Mouse (Mus musculus) CH12.LX (cell line): ENCODE data around the gene Trip12. TPM values are rescaled to one million over a fixed set of nuclear protein-coding genes. Genes with fewer than 3 reads are reported as not detected.

ENCODE experiments used
- DNase-seq: peaks from one replicate; pipeline ENCODE4 v3.0.0-alpha.2; 2013; ENCODE audit errors: extremely low read depth
- H3K27ac ChIP-seq: 2 replicates; pipeline ENCODE4 v1.5.1; 2012; ENCODE audit warnings: low read depth, mild to moderate bottlenecking, control low read depth, moderate library complexity; ENCODE audit not compliant: insufficient read depth
- H3K27me3 ChIP-seq: replicated peaks from 2 replicates; pipeline ENCODE3; 2012; ENCODE audit warnings: inconsistent platforms
- H3K36me3 ChIP-seq, 2 experiments: replicated peaks in 1 of 2; 2 replicates each; pipeline versions ENCODE3 to v1.6.1; 2012; ENCODE audit warnings: inconsistent platforms in 1 of 2, low read length in 1 of 2, mild to moderate bottlenecking in 1 of 2, mixed read lengths in 1 of 2, moderate library complexity in 1 of 2; ENCODE audit not compliant: control insufficient read depth in 1 of 2, insufficient read depth in 1 of 2
- H3K4me1 ChIP-seq, 2 experiments: 2 replicates each; pipeline ENCODE4 v1.6.1; 2012; ENCODE audit warnings: inconsistent platforms in 1 of 2, moderate library complexity in 1 of 2; ENCODE audit not compliant: insufficient read depth in 2 of 2, control insufficient read depth in 1 of 2
- H3K4me2 ChIP-seq: 2 replicates; pipeline ENCODE4 v1.6.1; 2012; ENCODE audit warnings: low read depth, mild to moderate bottlenecking, control low read depth; ENCODE audit not compliant: poor library complexity, insufficient read depth, severe bottlenecking
- H3K4me3 ChIP-seq, 3 experiments: fragments of 150-350 bp in 1 of 3; sonication (generic) in 1 of 3; replicated peaks in 1 of 3; 2 replicates each; pipeline versions ENCODE3 to v1.5.1; 2011 to 2012; ENCODE audit warnings: low read depth in 2 of 3, low read length in 2 of 3, mild to moderate bottlenecking in 2 of 3, moderate library complexity in 2 of 3, control low read depth in 1 of 3, improper control_type of control experiment in 1 of 3, inconsistent platforms in 1 of 3, mixed read lengths in 1 of 3; ENCODE audit not compliant: poor library complexity in 1 of 3
- H3K79me2 ChIP-seq: replicated peaks from 2 replicates; pipeline ENCODE4 v1.6.1; 2012; ENCODE audit warnings: mild to moderate bottlenecking, moderate library complexity; ENCODE audit not compliant: control insufficient read depth, poor library complexity, insufficient read depth, severe bottlenecking; ENCODE audit errors: extremely low read depth
- H3K9ac ChIP-seq: 2 replicates; pipeline ENCODE4 v1.6.1; 2012; ENCODE audit warnings: low read depth, mild to moderate bottlenecking, control low read depth, moderate library complexity; ENCODE audit not compliant: insufficient read depth
- H3K9me3 ChIP-seq: replicated peaks from 2 replicates; pipeline ENCODE3; 2012; ENCODE audit warnings: low read length, inconsistent platforms, mixed read lengths
- CHD2 ChIP-seq: IDR thresholded peaks from 2 replicates; pipeline ENCODE4 v1.6.1; 2011; ENCODE audit warnings: low read length, improper control_type of control experiment
- EP300 ChIP-seq: IDR thresholded peaks from 2 replicates; pipeline ENCODE4 v1.6.1; 2011; ENCODE audit warnings: low read length, improper control_type of control experiment
- ETS1 ChIP-seq: conservative IDR thresholded peaks from 2 replicates; pipeline ENCODE4 v1.6.1; 2012; ENCODE audit warnings: low read depth, mild to moderate bottlenecking, inconsistent platforms, low read length, improper control_type of control experiment, moderate library complexity
- GABPA ChIP-seq: IDR thresholded peaks from 2 replicates; pipeline ENCODE4 v1.6.1; 2012; ENCODE audit warnings: low read depth, low read length, improper control_type of control experiment, inconsistent platforms; ENCODE audit not compliant: insufficient replicate concordance
- HCFC1 ChIP-seq: IDR thresholded peaks from 2 replicates; pipeline ENCODE4 v1.6.1; 2012; ENCODE audit warnings: low read depth, mild to moderate bottlenecking, inconsistent platforms, low read length, improper control_type of control experiment
- JUN ChIP-seq: IDR thresholded peaks from 2 replicates; pipeline ENCODE4 v1.6.1; 2011; ENCODE audit warnings: low read depth, mild to moderate bottlenecking, low read length, improper control_type of control experiment, moderate library complexity; ENCODE audit not compliant: insufficient read depth
- JUND ChIP-seq: conservative IDR thresholded peaks from 2 replicates; pipeline ENCODE4 v1.6.1; 2011; ENCODE audit warnings: low read depth, low read length, improper control_type of control experiment
- KAT2A ChIP-seq: IDR thresholded peaks from 2 replicates; pipeline ENCODE4 v1.6.1; 2012; ENCODE audit warnings: low read length, improper control_type of control experiment, inconsistent platforms; ENCODE audit not compliant: insufficient replicate concordance
- MAX ChIP-seq: IDR thresholded peaks from 2 replicates; pipeline ENCODE4 v1.6.1; 2011; ENCODE audit warnings: low read length, improper control_type of control experiment
- MAZ ChIP-seq: IDR thresholded peaks from 2 replicates; pipeline ENCODE4 v1.6.1; 2012; ENCODE audit warnings: low read depth, mild to moderate bottlenecking, inconsistent platforms, low read length, improper control_type of control experiment, moderate library complexity
- MXI1 ChIP-seq: IDR thresholded peaks from 2 replicates; pipeline ENCODE4 v1.6.1; 2011; ENCODE audit warnings: mild to moderate bottlenecking, low read depth, low read length, improper control_type of control experiment
- NELFE ChIP-seq: IDR thresholded peaks from 2 replicates; pipeline ENCODE4 v1.6.1; 2011; ENCODE audit warnings: low read depth, low read length, improper control_type of control experiment
- NRF1 ChIP-seq: IDR thresholded peaks from 2 replicates; pipeline ENCODE4 v1.6.1; 2014; ENCODE audit warnings: low read depth, mild to moderate bottlenecking, inconsistent platforms, low read length, improper control_type of control experiment, moderate library complexity
- RCOR1 ChIP-seq: conservative IDR thresholded peaks from 2 replicates; pipeline ENCODE4 v1.6.1; 2012; ENCODE audit warnings: low read depth, mild to moderate bottlenecking, inconsistent platforms, low read length, improper control_type of control experiment
- TCF12 ChIP-seq: IDR thresholded peaks from 2 replicates; pipeline ENCODE4 v1.6.1; 2014; ENCODE audit warnings: low read depth, mild to moderate bottlenecking, inconsistent platforms, low read length, improper control_type of control experiment
- UBTF ChIP-seq: IDR thresholded peaks from 2 replicates; pipeline ENCODE4 v1.6.1; 2012; ENCODE audit warnings: low read depth, mild to moderate bottlenecking, inconsistent platforms, low read length, improper control_type of control experiment, moderate library complexity
- USF1 ChIP-seq: IDR thresholded peaks from 2 replicates; pipeline ENCODE4 v1.6.1; 2014; ENCODE audit warnings: low read depth, mild to moderate bottlenecking, inconsistent platforms, low read length, improper control_type of control experiment
- ZC3H11A ChIP-seq: IDR thresholded peaks from 2 replicates; pipeline ENCODE4 v1.6.1; 2012; ENCODE audit warnings: low read depth, mild to moderate bottlenecking, inconsistent platforms, low read length, improper control_type of control experiment
- ZKSCAN1 ChIP-seq: IDR thresholded peaks from 2 replicates; pipeline ENCODE4 v1.6.1; 2012; ENCODE audit warnings: low read depth, inconsistent platforms, low read length, improper control_type of control experiment, borderline replicate concordance
- ZMIZ1 ChIP-seq: IDR thresholded peaks from 2 replicates; pipeline ENCODE4 v1.6.1; 2012; ENCODE audit warnings: low read depth, mild to moderate bottlenecking, inconsistent platforms, low read length, improper control_type of control experiment
- ZNF384 ChIP-seq: IDR thresholded peaks from 2 replicates; pipeline ENCODE4 v1.6.1; 2012; ENCODE audit warnings: low read depth, low read length, improper control_type of control experiment, inconsistent platforms
- dilution Hi-C: fragments of 300-500 bp; cut with MboI; formaldehyde crosslinking; loops from 2 replicates; pipeline ENCODE4 v1.14.3; 2020; ENCODE audit warnings: low sequenced_read_pairs; ENCODE audit not compliant: extremely low pct_unique_long_range_greater_than_20kb, extremely low pct_ligation_motif_present
- in situ Hi-C: fragments of 300-500 bp; cut with MboI; formaldehyde crosslinking; loops from 3 replicates; pipeline ENCODE4 v1.14.3; 2019; ENCODE audit warnings: low sequenced_read_pairs, low pct_ligation_motif_present, low pct_unique_long_range_greater_than_20kb, mixed read lengths
- polyA plus RNA-seq: library from polyadenylated mRNA; unstranded; fragments of >175 nt; gene quantifications from 2 replicates; pipeline ENCODE4 v1.2.1, GENCODE M21; 2012; ENCODE audit warnings: low read depth; ENCODE audit not compliant: insufficient read length
- total RNA-seq, 2 experiments: library from RNA; depleted of rRNA; stranded (reverse); fragments of 300-350 nt in 1 of 2; fragments of >200 nt in 1 of 2; gene quantifications; 2 replicates each; pipeline ENCODE4 v1.2.3; 2012 to 2014

The Trip12 gene
- total RNA-seq (2012; rRNA removed) (82.0 and 90.2 TPM in 2 replicates), total RNA-seq (2014; rRNA removed) (75.6 and 78.2 TPM in 2 replicates), polyA plus RNA-seq (93.8 and 109 TPM in 2 replicates)

GRCm38 (mm10) chr1:84840018-84840664 is at the start of gene Trip12:
Trip12 (minus strand) TSS chr1:84840516.
- Histone ChIP-seq H3K27me3 (no peaks in the 10 kb centered on the region), H3K4me3 (peak within 1 kb of the TSS; percentile 82 to 84 (median 84)), H3K4me2 (peak within 1 kb of the TSS; percentile 95), H3K9me3 (no peaks in the 10 kb centered on the region), H3K36me3 (peaks cover 0 to 2% of the 10 kb centered on the region in 2 experiments), H3K79me2 (peaks cover 38% of the 10 kb centered on the region), H3K9ac (peak within 1 kb of the TSS; percentile 99), H3K27ac (peak within 1 kb of the TSS; percentile 91), H3K4me1 (peaks cover 0 to 13% of the 10 kb centered on the region in 2 experiments; a peak in 2 of 4 replicates)
- dilution Hi-C loops (no loop called here), in situ Hi-C loops (no loop called here)
- TF ChIP-seq MAX (no peak), JUND (no peak), USF1 (no peak), RCOR1 (no peak), ZC3H11A (no peak), UBTF (peak; percentile 66; the same call in 1 of the 2 replicates), JUN (no peak), CHD2 (no peak), NELFE (0 out of 2 replicates have a peak, but pooled peaks have one; percentile 8), MAZ (0 out of 2 replicates have a peak, but pooled peaks have one; percentile 2), ZKSCAN1 (no peak), EP300 (no peak), GABPA (no peak), ZNF384 (peak; percentile 62), MXI1 (no peak)
- DNase-seq = no peak

DNA sequence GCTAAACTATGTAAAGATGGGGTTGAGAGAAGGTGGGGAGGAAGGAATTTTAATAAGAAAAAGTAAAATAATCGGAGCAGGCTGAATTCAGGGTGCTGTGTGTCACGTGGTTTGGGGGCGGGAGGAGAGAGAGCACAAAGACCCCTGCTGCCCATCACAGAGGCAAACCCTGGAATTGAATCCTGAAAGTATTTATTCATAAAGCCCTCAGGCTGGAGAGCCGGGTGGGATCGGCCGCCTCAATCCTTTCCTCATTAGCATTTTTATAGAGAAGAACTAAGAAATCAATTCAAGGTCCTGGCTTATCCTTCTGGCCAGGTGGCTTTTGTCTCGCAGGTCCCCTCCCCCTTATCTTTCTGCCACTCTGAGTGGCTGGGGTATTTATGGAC is 49.7 kb upstream of the Trip12 start:
- dilution Hi-C loops = no loop called here
- no peaks in the 10 kb centered on the region for H3K27me3 ChIP-seq

More for the DNA sequence above, 49.7 kb upstream of the Trip12 start:
- Histone ChIP-seq H3K36me3 (no peaks in the 10 kb centered on the region), H3K4me2 (no peak overlapping the region), H3K9me3 (no peaks in the 10 kb centered on the region), H3K9ac (no peak overlapping the region), H3K27ac (no peak overlapping the region), H3K79me2 (no peaks in the 10 kb centered on the region), H3K4me1 (peaks cover 0 to 5% of the 10 kb centered on the region in 2 experiments; a peak in 1 of 4 replicates), H3K4me3 (no peak overlapping the region)
- TF ChIP-seq MXI1 (no peak), JUN (no peak), TCF12 (no peak), KAT2A (no peak), ZMIZ1 (no peak), HCFC1 (no peak), NELFE (no peak), NRF1 (no peak), ETS1 (no peak)
- no peak for DNase-seq
- in situ Hi-C loops = no loop called here
